Mouse (Mus musculus) bone marrow macrophage, adult 2 months (primary cell): ENCODE results near the gene Cd36.

Experiments
- CTCF ChIP-seq: IDR thresholded peaks from 2 replicates; pipeline ENCODE4 v1.5.1; 2012; ENCODE audit warnings: low read depth, mild to moderate bottlenecking, low read length, moderate library complexity
- POLR2A ChIP-seq: IDR thresholded peaks from 2 replicates; pipeline ENCODE4 v1.6.1; 2012; ENCODE audit warnings: mild to moderate bottlenecking, low read depth, low read length, borderline replicate concordance

GRCm38 (mm10) chr5:17858399-17858798 is 30.2 kb downstream of the Cd36 start:
- TF ChIP-seq CTCF (no peak), POLR2A (no peak)
